Mouse (Mus musculus) stomach, postnatal 0 days (tissue): ENCODE data around the gene Xcl1.

ENCODE experiments used
- CTCF ChIP-seq: IDR thresholded peaks from 2 replicates; pipeline ENCODE4 v1.5.1; 2016; ENCODE audit warnings: antibody characterized with exemption, low read depth, mild to moderate bottlenecking, moderate library complexity
- EP300 ChIP-seq: optimal IDR thresholded peaks from 2 replicates; pipeline ENCODE3; 2016; ENCODE audit warnings: antibody characterized with exemption

- TF ChIP-seq CTCF (no peak), EP300 (no peak)
These were observed 18.2 kb upstream of the Xcl1 start for GRCm38 (mm10) chr1:164953574-164953973.
